19 mouse cellular contexts compared by ENCODE assay signal in the genomic region with DNA sequence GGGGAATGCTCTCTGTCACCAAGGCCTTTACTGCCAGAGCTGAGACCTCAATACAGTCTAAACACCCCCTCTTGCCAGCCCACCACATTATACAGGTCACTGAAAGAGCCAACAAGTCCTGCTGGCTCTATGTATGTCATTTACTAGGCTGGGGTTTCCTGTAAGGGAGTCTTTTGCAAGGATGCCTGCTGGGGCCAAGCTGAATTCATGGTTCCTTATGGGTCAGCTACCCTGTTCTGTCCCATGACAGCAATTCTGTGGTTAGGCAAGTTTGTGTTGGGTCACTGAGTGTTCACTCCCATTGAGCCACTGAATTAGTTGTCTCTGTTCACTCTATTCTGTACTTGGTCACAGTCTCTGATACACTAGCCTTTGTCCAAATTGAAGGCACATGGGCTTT.
A peak's percentile ranks its signal among the peaks of the same experiment; 100 is the strongest.
DNase-seq lines count a peak whose midpoint lies in the region; ATAC-seq lines count a peak whose summit lies in the region.
"Had no signal": no experiment of that assay in that cellular context is flagged by ENCODE, and none has a peak within 500 bp of the region (broad histone marks: within the 10 kb centered on the region; RNA-seq: fewer than 3 reads in every experiment).

No protein-coding gene starts in this region.

- peak; percentile 27 for DNase-seq in midbrain, embryonic 10.5 days (ENCODE audit: low spot score)
- peak; percentile 40 for DNase-seq in hindbrain, embryonic 11.5 days (ENCODE audit: low spot score)
- peak; percentile 58 for DNase-seq in retina, embryonic 14.5 days (ENCODE audit: low spot score)
- DNase-seq in layer of hippocampus, adult 8-10 months (ENCODE audit: low spot score in 2 of 2), result no peak
- DNase-seq in adrenal gland, postnatal 4 days (ENCODE audit: low spot score in 2 of 2), result no peak
- DNase-seq: cerebellum, adult 18-20 months; heart, adult 18-20 months; heart, postnatal 14 days; kidney, postnatal 10 days; layer of hippocampus, adult 9-11 months; lung, embryonic 14.5 days; right cerebral cortex, adult 18-20 months; spleen, adult 18-20 months; thymus, postnatal 14 days had no signal

- no peak for ATAC-seq in midbrain, embryonic 15.5 days (replicated peaks)
- ATAC-seq in hindbrain, embryonic 11.5 days (ENCODE audit: low FRiP score), result peak; percentile 70
- ATAC-seq in midbrain, embryonic 12.5 days (ENCODE audit: low FRiP score, low read depth), result peak; percentile 14; the same call in 1 of the 2 replicates
- no peak for ATAC-seq in intestine, embryonic 16.5 days
- ATAC-seq: intestine, postnatal 0 days had no signal

- peaks cover 17% of the 10 kb centered on the region for H3K4me1 ChIP-seq in midbrain, embryonic 10.5 days
- no peaks in the 10 kb centered on the region for H3K4me1 ChIP-seq in midbrain, embryonic 15.5 days
- H3K4me1 ChIP-seq in hindbrain, embryonic 11.5 days (replicated peaks; ENCODE audit: control insufficient read depth, insufficient read depth, low read length), result 0 out of 2 replicates have a peak, but pooled peaks cover 2% of the 10 kb centered on the region
- H3K4me1 ChIP-seq in midbrain, embryonic 12.5 days, result peaks cover 6% of the 10 kb centered on the region
- H3K4me1 ChIP-seq in intestine, embryonic 16.5 days (ENCODE audit: control insufficient read depth, insufficient read depth, low read length), result no peaks in the 10 kb centered on the region
- H3K4me1 ChIP-seq: limb, embryonic 15.5 days had no signal

- H3K4me3 ChIP-seq in midbrain, embryonic 10.5 days, result no peak overlapping the region
- H3K4me3 ChIP-seq in midbrain, embryonic 15.5 days, result no peak overlapping the region
- no peak overlapping the region for H3K4me3 ChIP-seq in hindbrain, embryonic 11.5 days (ENCODE audit: low read depth, low read length)
- no peak overlapping the region for H3K4me3 ChIP-seq in midbrain, embryonic 12.5 days
- H3K4me3 ChIP-seq in intestine, embryonic 16.5 days (ENCODE audit: low read length), result no peak overlapping the region
- H3K4me3 ChIP-seq: limb, embryonic 15.5 days had no signal

- H3K27ac ChIP-seq in midbrain, embryonic 10.5 days (replicated peaks), result no peak overlapping the region
- no peak overlapping the region for H3K27ac ChIP-seq in midbrain, embryonic 15.5 days
- no peak overlapping the region for H3K27ac ChIP-seq in hindbrain, embryonic 11.5 days (ENCODE audit: low read depth, low read length)
- no peak overlapping the region for H3K27ac ChIP-seq in midbrain, embryonic 12.5 days (replicated peaks)
- no peak overlapping the region for H3K27ac ChIP-seq in intestine, embryonic 16.5 days (ENCODE audit: low read length)
- H3K27ac ChIP-seq: limb, embryonic 15.5 days had no signal

- peaks cover 48% of the 10 kb centered on the region for H3K27me3 ChIP-seq in midbrain, embryonic 10.5 days (ENCODE audit: low read depth, poor library complexity, severe bottlenecking)
- no peaks in the 10 kb centered on the region; the same call in 1 of the 2 replicates for H3K27me3 ChIP-seq in midbrain, embryonic 15.5 days (replicated peaks)
- peaks cover 17% of the 10 kb centered on the region; the same call in 1 of the 2 replicates for H3K27me3 ChIP-seq in hindbrain, embryonic 11.5 days (ENCODE audit: control insufficient read depth, insufficient read depth, low read length)
- H3K27me3 ChIP-seq in midbrain, embryonic 12.5 days, result peaks cover 14% of the 10 kb centered on the region
- H3K27me3 ChIP-seq in intestine, embryonic 16.5 days (replicated peaks; ENCODE audit: control insufficient read depth, insufficient read depth, low read length), result no peaks in the 10 kb centered on the region
- H3K27me3 ChIP-seq: limb, embryonic 15.5 days had no signal

- H3K36me3 ChIP-seq in midbrain, embryonic 10.5 days, result no peaks in the 10 kb centered on the region
- no peaks in the 10 kb centered on the region for H3K36me3 ChIP-seq in midbrain, embryonic 15.5 days (replicated peaks)
- H3K36me3 ChIP-seq in hindbrain, embryonic 11.5 days (ENCODE audit: control insufficient read depth, insufficient read depth, low read length), result no peaks in the 10 kb centered on the region
- no peaks in the 10 kb centered on the region for H3K36me3 ChIP-seq in midbrain, embryonic 12.5 days
- no peaks in the 10 kb centered on the region for H3K36me3 ChIP-seq in intestine, embryonic 16.5 days (ENCODE audit: control insufficient read depth, insufficient read depth, low read length)

- no peaks in the 10 kb centered on the region for H3K9me3 ChIP-seq in midbrain, embryonic 10.5 days (replicated peaks)
- no peaks in the 10 kb centered on the region for H3K9me3 ChIP-seq in midbrain, embryonic 15.5 days
- no peaks in the 10 kb centered on the region for H3K9me3 ChIP-seq in hindbrain, embryonic 11.5 days (ENCODE audit: control insufficient read depth, low read length)
- H3K9me3 ChIP-seq in midbrain, embryonic 12.5 days, result no peaks in the 10 kb centered on the region
- H3K9me3 ChIP-seq in intestine, embryonic 16.5 days (ENCODE audit: control insufficient read depth, low read length), result no peaks in the 10 kb centered on the region
- H3K9me3 ChIP-seq: limb, embryonic 15.5 days had no signal

- H3K9ac ChIP-seq in midbrain, embryonic 15.5 days, result no peak overlapping the region
- H3K9ac ChIP-seq in hindbrain, embryonic 11.5 days (ENCODE audit: low read depth, low read length), result no peak overlapping the region
- H3K9ac ChIP-seq in midbrain, embryonic 12.5 days (replicated peaks), result no peak overlapping the region
- H3K9ac ChIP-seq in intestine, embryonic 16.5 days (ENCODE audit: low read depth, low read length), result no peak overlapping the region
- H3K9ac ChIP-seq: limb, embryonic 15.5 days; lung, embryonic 14.5 days had no signal

- H3K4me2 ChIP-seq in midbrain, embryonic 15.5 days, result no peak overlapping the region
- H3K4me2 ChIP-seq in hindbrain, embryonic 11.5 days (replicated peaks; ENCODE audit: low read depth, low read length), result no peak overlapping the region
- H3K4me2 ChIP-seq in midbrain, embryonic 12.5 days (replicated peaks), result no peak overlapping the region
- no peak overlapping the region for H3K4me2 ChIP-seq in intestine, embryonic 16.5 days (ENCODE audit: low read depth, low read length)
- H3K4me2 ChIP-seq: limb, embryonic 15.5 days; lung, embryonic 14.5 days had no signal

Comparison
In these comparisons a context has a peak if more than half of its experiments do, and no peak if none do; other contexts are left out.
1. ATAC-seq: peak in hindbrain, embryonic 11.5 days (single experiment) and midbrain, embryonic 12.5 days (single experiment); none in midbrain, embryonic 15.5 days (single experiment) and intestine, embryonic 16.5 days (single experiment).
2. DNase-seq: peak in midbrain, embryonic 10.5 days (single experiment), hindbrain, embryonic 11.5 days (single experiment) and retina, embryonic 14.5 days (single experiment); none in layer of hippocampus, adult 8-10 months (0 of 2) and adrenal gland, postnatal 4 days (0 of 2).